Mouse (Mus musculus): ENCODE results near the gene Zc3h7b. TPM values are rescaled to one million over a fixed set of nuclear protein-coding genes. Genes with fewer than 3 reads are reported as not detected.

The Zc3h7b gene
- polyA plus RNA-seq, 1 experiment from 2014 or later: 32.0 TPM

- Histone ChIP-seq H3K4me3 (ENCODE audit: low read length) (no peak overlapping the region), H3K27me3 (ENCODE audit: control insufficient read depth, insufficient read depth, low read depth, low read length) (no peaks in the 10 kb centered on the region), H3K4me2 (ENCODE audit: low read depth, low read length) (no peak overlapping the region), H3K4me1 (replicated peaks; ENCODE audit: control insufficient read depth, insufficient read depth, low read length) (no peaks in the 10 kb centered on the region), H3K9ac (ENCODE audit: low read length) (no peak overlapping the region), H3K36me3 (ENCODE audit: control insufficient read depth, insufficient read depth, low read length) (peaks cover 10% of the 10 kb centered on the region; the same call in 1 of the 2 replicates), H3K27ac (ENCODE audit: low read length) (no peak overlapping the region), H3K9me3 (ENCODE audit: control insufficient read depth, low read length) (no peaks in the 10 kb centered on the region)
- WGBS: 77% methylated on average over 5 of the region's 5 CpGs
- no peak for ATAC-seq (ENCODE audit: low read depth)
Measured at GRCm38 (mm10) chr15:81758701-81759100, 13.8 kb downstream of the Zc3h7b start.

DNA sequence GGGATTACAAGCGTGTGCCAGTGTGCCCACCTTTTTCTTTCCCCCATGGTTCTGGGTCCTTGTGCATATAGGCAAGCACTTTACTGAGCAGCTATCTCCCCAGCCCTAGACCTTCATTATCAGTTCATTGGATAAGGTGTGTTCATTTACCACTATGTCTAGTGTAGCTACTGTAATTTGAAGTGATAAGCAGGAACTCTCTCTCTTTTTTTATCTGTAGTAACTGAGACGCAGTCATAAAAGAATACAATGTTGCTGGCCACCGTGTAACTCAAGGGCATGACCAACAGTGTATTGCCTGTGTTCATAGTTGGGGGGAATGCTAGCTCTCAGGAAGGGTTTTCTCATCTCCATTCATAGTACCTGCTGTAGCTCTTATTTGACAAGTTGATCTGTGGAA is 14.7 kb downstream of the Zc3h7b start:
- Histone ChIP-seq H3K27ac (ENCODE audit: low read length) (no peak overlapping the region), H3K9me3 (ENCODE audit: control insufficient read depth, low read length) (no peaks in the 10 kb centered on the region), H3K4me2 (ENCODE audit: low read depth, low read length) (no peak overlapping the region), H3K4me1 (replicated peaks; ENCODE audit: control insufficient read depth, insufficient read depth, low read length) (no peaks in the 10 kb centered on the region), H3K9ac (ENCODE audit: low read length) (no peak overlapping the region), H3K27me3 (ENCODE audit: control insufficient read depth, insufficient read depth, low read depth, low read length) (no peaks in the 10 kb centered on the region), H3K36me3 (ENCODE audit: control insufficient read depth, insufficient read depth, low read length) (peaks cover 10% of the 10 kb centered on the region; the same call in 1 of the 2 replicates), H3K4me3 (ENCODE audit: low read length) (no peak overlapping the region)
- no peak for ATAC-seq (ENCODE audit: low read depth)
- WGBS: 94% methylated on average over 3 of the region's 3 CpGs

GRCm38 (mm10) chr15:81760361-81761079 is 15.7 kb downstream of the Zc3h7b start:
- Histone ChIP-seq H3K27me3 (ENCODE audit: control insufficient read depth, insufficient read depth, low read depth, low read length) (no peaks in the 10 kb centered on the region), H3K9ac (ENCODE audit: low read length) (no peak overlapping the region), H3K4me3 (ENCODE audit: low read length) (no peak overlapping the region), H3K4me2 (ENCODE audit: low read depth, low read length) (no peak overlapping the region), H3K9me3 (ENCODE audit: control insufficient read depth, low read length) (no peaks in the 10 kb centered on the region), H3K4me1 (replicated peaks; ENCODE audit: control insufficient read depth, insufficient read depth, low read length) (no peaks in the 10 kb centered on the region), H3K27ac (ENCODE audit: low read length) (no peak overlapping the region), H3K36me3 (ENCODE audit: control insufficient read depth, insufficient read depth, low read length) (0 out of 2 replicates have a peak, but pooled peaks cover 4% of the 10 kb centered on the region)
- no peak for ATAC-seq (ENCODE audit: low read depth)
- WGBS: 82% methylated on average over 5 of the region's 5 CpGs

GRCm38 (mm10) chr15:81761381-81761780 is 16.5 kb downstream of the Zc3h7b start:
- Histone ChIP-seq H3K9me3 (ENCODE audit: control insufficient read depth, low read length) (no peaks in the 10 kb centered on the region), H3K9ac (ENCODE audit: low read length) (no peak overlapping the region), H3K27me3 (ENCODE audit: control insufficient read depth, insufficient read depth, low read depth, low read length) (no peaks in the 10 kb centered on the region), H3K36me3 (ENCODE audit: control insufficient read depth, insufficient read depth, low read length) (0 out of 2 replicates have a peak, but pooled peaks cover 4% of the 10 kb centered on the region), H3K4me3 (ENCODE audit: low read length) (no peak overlapping the region), H3K4me1 (replicated peaks; ENCODE audit: control insufficient read depth, insufficient read depth, low read length) (no peaks in the 10 kb centered on the region), H3K4me2 (ENCODE audit: low read depth, low read length) (no peak overlapping the region), H3K27ac (ENCODE audit: low read length) (no peak overlapping the region)
- ATAC-seq (ENCODE audit: low read depth): no peak
- 84% methylated on average over 7 of the region's 7 CpGs for WGBS

GRCm38 (mm10) chr15:81761959-81762358 is 17.1 kb downstream of the Zc3h7b start:
- WGBS: 88% methylated on average over 3 of the region's 3 CpGs
- ATAC-seq (ENCODE audit: low read depth): no peak
- Histone ChIP-seq H3K27ac (ENCODE audit: low read length) (no peak overlapping the region), H3K4me1 (replicated peaks; ENCODE audit: control insufficient read depth, insufficient read depth, low read length) (no peaks in the 10 kb centered on the region), H3K36me3 (ENCODE audit: control insufficient read depth, insufficient read depth, low read length) (0 out of 2 replicates have a peak, but pooled peaks cover 4% of the 10 kb centered on the region), H3K4me3 (ENCODE audit: low read length) (no peak overlapping the region), H3K27me3 (ENCODE audit: control insufficient read depth, insufficient read depth, low read depth, low read length) (no peaks in the 10 kb centered on the region), H3K4me2 (ENCODE audit: low read depth, low read length) (no peak overlapping the region), H3K9ac (ENCODE audit: low read length) (no peak overlapping the region), H3K9me3 (ENCODE audit: control insufficient read depth, low read length) (no peaks in the 10 kb centered on the region)

GRCm38 (mm10) chr15:81764573-81764972 is 19.7 kb downstream of the Zc3h7b start:
- Histone ChIP-seq H3K4me2 (ENCODE audit: low read depth, low read length) (no peak overlapping the region), H3K9me3 (ENCODE audit: control insufficient read depth, low read length) (no peaks in the 10 kb centered on the region), H3K4me1 (replicated peaks; ENCODE audit: control insufficient read depth, insufficient read depth, low read length) (no peaks in the 10 kb centered on the region), H3K27ac (ENCODE audit: low read length) (no peak overlapping the region), H3K27me3 (ENCODE audit: control insufficient read depth, insufficient read depth, low read depth, low read length) (no peaks in the 10 kb centered on the region), H3K4me3 (ENCODE audit: low read length) (no peak overlapping the region), H3K9ac (ENCODE audit: low read length) (no peak overlapping the region), H3K36me3 (ENCODE audit: control insufficient read depth, insufficient read depth, low read length) (peaks cover 13% of the 10 kb centered on the region)
- no peak for ATAC-seq (ENCODE audit: low read depth)
- WGBS: 85% methylated on average over 6 of the region's 6 CpGs

GRCm38 (mm10) chr15:81765651-81766050 is 20.8 kb downstream of the Zc3h7b start:
- no peaks in the 10 kb centered on the region for H3K9me3 ChIP-seq (ENCODE audit: control insufficient read depth, low read length)
- H3K4me1 ChIP-seq (replicated peaks; ENCODE audit: control insufficient read depth, insufficient read depth, low read length): no peaks in the 10 kb centered on the region
- H3K9ac ChIP-seq (ENCODE audit: low read length): no peak overlapping the region
- peaks cover 19% of the 10 kb centered on the region for H3K36me3 ChIP-seq (ENCODE audit: control insufficient read depth, insufficient read depth, low read length)
- no peaks in the 10 kb centered on the region for H3K27me3 ChIP-seq (ENCODE audit: control insufficient read depth, insufficient read depth, low read depth, low read length)
- 77% methylated on average over 9 of the region's 9 CpGs for whole genome bisulfite sequencing
- no peak overlapping the region for H3K27ac ChIP-seq (ENCODE audit: low read length)
- no peak overlapping the region for H3K4me3 ChIP-seq (ENCODE audit: low read length)
- no peak overlapping the region for H3K4me2 ChIP-seq (ENCODE audit: low read depth, low read length)
- no peak for ATAC-seq (ENCODE audit: low read depth)

GRCm38 (mm10) chr15:81766439-81766838 is 21.6 kb downstream of the Zc3h7b start:
- Histone ChIP-seq H3K36me3 (ENCODE audit: control insufficient read depth, insufficient read depth, low read length) (peaks cover 21% of the 10 kb centered on the region), H3K27me3 (ENCODE audit: control insufficient read depth, insufficient read depth, low read depth, low read length) (no peaks in the 10 kb centered on the region), H3K27ac (ENCODE audit: low read length) (no peak overlapping the region), H3K4me1 (replicated peaks; ENCODE audit: control insufficient read depth, insufficient read depth, low read length) (no peaks in the 10 kb centered on the region), H3K9ac (ENCODE audit: low read length) (no peak overlapping the region), H3K4me3 (ENCODE audit: low read length) (no peak overlapping the region), H3K9me3 (ENCODE audit: control insufficient read depth, low read length) (no peaks in the 10 kb centered on the region), H3K4me2 (ENCODE audit: low read depth, low read length) (no peak overlapping the region)
- 86% methylated on average over 5 of the region's 5 CpGs for WGBS
- ATAC-seq (ENCODE audit: low read depth): no peak

DNA sequence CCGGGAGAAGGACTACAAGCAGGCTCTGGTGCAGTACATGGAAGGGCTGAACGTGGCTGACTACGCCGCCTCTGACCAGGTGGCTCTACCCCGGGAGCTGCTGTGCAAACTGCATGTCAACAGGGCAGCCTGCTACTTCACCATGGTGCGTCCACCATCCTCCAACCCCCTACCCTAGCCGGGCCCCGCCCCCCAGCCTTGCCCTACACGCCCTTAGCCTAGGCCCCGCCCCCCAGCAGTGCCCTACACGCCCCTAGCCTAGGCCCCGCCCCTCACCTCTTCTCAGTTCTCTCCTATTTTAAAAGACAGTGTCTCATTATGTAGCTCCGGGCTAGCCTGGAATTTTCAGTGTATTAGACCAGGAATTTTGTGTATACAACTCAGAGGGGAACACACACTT is 24.2 kb downstream of the Zc3h7b start:
- peak; percentile 27; the same call in 1 of the 2 replicates for ATAC-seq (ENCODE audit: low read depth)
- Histone ChIP-seq H3K9me3 (ENCODE audit: control insufficient read depth, low read length) (no peaks in the 10 kb centered on the region), H3K4me1 (replicated peaks; ENCODE audit: control insufficient read depth, insufficient read depth, low read length) (no peaks in the 10 kb centered on the region), H3K36me3 (ENCODE audit: control insufficient read depth, insufficient read depth, low read length) (peaks cover 35% of the 10 kb centered on the region), H3K9ac (ENCODE audit: low read length) (no peak overlapping the region), H3K27me3 (ENCODE audit: control insufficient read depth, insufficient read depth, low read depth, low read length) (no peaks in the 10 kb centered on the region), H3K4me3 (ENCODE audit: low read length) (no peak overlapping the region), H3K4me2 (ENCODE audit: low read depth, low read length) (no peak overlapping the region), H3K27ac (ENCODE audit: low read length) (no peak overlapping the region)
- WGBS: 52% methylated on average over 13 of the region's 13 CpGs
